Mouse (Mus musculus) right cerebral cortex, postnatal 4 days (tissue): ENCODE results near the gene Kif18b.

Experiments used
- DNase-seq: peaks from one replicate; pipeline ENCODE4 v3.0.0-alpha.2; 2022

The Kif18b gene

DNA sequence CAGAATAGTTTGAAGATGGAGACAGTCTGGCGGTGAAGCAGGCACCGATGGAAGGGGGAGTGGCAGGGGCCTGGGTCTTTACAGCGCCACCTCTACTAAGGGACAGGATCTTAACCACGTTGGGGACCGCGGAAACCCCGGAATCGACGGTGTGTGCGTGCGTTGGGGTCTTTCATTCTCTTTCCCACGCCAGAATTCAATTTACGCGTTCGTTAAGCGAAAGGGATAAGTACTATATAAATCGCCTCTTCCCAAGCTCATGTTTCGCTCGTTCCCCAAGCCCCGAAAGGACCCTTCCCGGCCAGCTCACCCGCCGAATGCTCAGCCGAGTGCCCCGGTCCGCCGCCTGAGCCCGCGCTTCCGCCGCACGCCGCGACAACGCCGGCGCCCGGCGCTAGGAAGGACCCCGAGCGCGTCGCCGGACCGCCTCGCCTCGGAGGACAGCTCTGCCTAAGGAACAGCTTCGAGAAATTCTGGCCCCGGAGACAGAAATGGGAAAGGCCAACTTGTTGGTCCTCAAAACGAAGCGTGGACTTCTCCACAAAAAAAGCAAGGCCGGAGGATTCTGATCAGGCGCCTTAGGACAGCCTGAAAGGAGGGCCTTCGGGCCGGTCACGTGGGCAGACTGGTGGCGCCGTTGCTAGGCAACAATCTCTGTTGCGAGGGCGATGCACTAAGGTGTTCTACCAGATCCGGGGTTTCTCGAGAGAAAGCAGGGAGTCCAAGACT is 44.2 kb downstream of the Kif18b start, which contains the start of the genes Eftud2 and Ccdc103:
Eftud2 (minus strand) TSS at position 401 of the 729 bp plus-strand sequence.
Ccdc103 (plus strand) TSS at position 620 of the 729 bp plus-strand sequence.
- peak; percentile 89 for DNase-seq

DNA sequence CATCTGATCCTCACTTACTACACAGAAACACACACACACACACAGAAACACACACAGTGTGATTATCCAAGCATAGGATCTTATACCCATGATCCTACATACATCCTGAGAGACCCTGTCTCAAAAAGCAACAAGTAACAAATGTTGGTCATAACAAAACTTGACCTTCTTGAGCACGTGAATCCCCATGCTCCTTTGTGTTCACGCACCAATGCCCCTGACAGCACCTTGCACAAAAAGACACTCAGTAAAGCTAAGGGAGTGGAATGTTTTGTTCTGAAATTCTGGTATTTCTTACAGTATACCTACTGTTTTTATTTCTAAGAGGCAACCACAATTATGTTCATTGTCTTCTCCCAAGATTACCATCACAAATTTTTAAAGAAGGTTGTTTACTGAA is 45.4 kb downstream of the Kif18b start:
- no peak for DNase-seq

DNA sequence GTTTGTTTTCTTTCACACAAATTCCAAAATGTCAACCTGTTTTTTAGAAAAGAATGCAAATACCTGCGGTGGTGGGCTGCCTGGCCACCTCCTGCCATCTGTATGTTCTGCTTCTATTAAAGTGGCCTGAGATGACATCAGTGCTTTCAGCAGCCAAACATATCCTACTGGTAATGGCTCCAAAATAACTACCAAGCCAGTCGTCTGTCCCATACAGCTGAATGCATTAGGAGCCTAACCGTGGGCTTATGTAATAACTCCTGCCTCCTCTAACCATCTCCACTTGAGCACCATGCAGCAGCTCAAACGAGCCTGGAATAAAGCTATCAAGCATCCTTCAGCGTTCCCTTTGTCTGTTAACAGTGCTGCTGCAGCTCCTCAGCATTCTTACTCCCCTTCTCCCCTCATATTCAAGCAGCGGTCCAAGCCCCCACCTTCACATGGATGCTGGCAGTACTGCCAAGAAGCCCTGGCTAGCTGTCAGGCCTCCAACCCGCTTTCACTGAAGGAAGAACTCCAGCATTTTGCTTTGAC is 50.1 kb downstream of the Kif18b start:
- no peak for DNase-seq

DNA sequence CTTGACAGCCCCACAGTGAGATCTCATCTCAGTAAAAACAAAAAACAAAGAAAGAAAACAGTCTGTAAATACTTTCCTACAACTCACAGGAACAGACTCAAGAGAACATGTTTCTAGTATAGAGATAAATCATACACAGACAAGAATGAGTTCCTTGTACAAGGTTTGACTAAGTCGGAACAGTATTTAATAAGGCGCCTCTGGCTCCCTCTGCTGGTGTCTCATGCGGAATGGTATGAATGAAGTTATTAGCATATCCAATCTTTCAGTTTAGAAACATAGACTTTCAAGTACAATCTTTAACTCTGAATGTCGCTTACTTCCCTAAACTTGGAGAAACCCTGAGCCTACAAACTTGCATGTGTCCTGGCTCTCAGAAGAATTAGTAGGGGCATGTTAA is 60.7 kb downstream of the Kif18b start:
- peak; percentile 83 for DNase-seq

DNA sequence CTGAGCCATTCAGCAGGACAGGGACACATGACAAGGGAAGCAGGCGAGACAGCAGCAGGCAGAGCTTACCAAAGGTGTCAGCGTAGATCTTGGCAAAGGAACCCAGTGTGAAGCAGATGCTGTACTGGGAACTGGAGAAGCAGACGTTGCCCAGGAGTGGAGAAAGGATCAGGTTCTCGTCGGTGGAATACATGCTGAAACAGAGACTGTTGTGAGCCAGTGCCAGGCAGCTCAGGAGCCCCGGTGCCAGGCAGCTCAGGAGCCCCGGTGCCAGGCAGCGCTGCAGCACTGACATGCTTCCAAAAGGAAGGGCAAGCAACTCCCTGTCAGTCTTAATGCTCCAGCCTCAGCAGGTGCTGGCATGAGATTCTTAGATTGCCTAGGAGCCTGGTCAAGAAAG is 65.0 kb downstream of the Kif18b start:
- DNase-seq = no peak

DNA sequence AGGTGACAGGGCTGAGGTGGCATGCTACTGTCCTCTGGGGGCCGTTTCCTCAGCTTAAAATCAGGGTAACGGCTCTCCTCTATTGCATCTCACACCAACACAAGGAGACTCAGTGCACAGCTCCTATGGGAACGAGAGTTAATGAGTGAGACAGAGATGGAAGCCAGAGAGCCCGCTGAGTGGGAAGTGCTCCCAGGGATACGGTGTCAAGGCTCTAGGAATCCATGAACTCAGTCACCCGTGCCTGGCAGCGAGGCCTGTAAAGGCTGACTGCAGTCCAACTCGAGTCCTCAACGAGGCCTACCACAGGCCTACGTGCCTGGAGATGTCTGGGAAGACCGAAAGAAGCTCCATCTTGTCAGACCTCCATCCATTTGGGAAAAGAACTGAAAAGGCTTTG is 66.0 kb downstream of the Kif18b start:
- DNase-seq = no peak

DNA sequence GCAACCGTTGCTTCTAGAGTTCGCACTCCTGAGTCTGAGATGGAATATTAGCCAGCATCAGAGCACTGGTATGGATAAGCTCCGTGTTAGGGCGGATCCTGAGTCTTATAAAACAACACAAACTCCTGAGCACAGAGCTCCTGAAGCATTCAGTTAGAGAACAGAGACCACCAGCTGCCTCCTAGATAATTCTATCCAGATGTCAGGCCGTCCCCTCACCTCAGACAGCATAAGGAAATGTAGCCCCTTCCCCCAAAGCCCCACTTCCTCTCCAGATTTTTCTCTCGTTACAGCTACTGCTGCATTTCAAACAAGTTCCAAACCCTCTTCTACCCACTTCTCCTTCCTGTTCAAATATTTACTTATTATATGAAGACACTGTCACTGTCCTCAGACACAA is 69.0 kb downstream of the Kif18b start:
- no peak for DNase-seq
